Mouse (Mus musculus) left cerebral cortex, adult 11 months (tissue): Measurements from ENCODE around the gene Itga11.
"Not testable (repeated sequence)": the region's sequence is repeated elsewhere in the genome, so short reads cannot be mapped to it uniquely, and the experiment has no call there.

Experiments
- DNase-seq: peaks from one replicate; pipeline ENCODE4 v3.0.0; 2022; ENCODE audit warnings: low spot score

Gene Itga11

GRCm38 (mm10) chr9:62817828-62818614 lies 140.4 kb downstream of the Itga11 start:
- no peak for DNase-seq

GRCm38 (mm10) chr9:62819494-62819893 lies 141.9 kb downstream of the Itga11 start:
- DNase-seq = no peak

- not testable (repeated sequence) for DNase-seq
These were observed 142.3 kb downstream of the Itga11 start for GRCm38 (mm10) chr9:62819910-62820309.

GRCm38 (mm10) chr9:62820829-62821228 lies 143.2 kb downstream of the Itga11 start:
- DNase-seq = no peak

- no peak for DNase-seq
These were observed 144.2 kb downstream of the Itga11 start for GRCm38 (mm10) chr9:62821811-62822210.

- no peak for DNase-seq
These were observed 148.3 kb downstream of the Itga11 start for GRCm38 (mm10) chr9:62825791-62826393.

- DNase-seq = no peak
These were observed 148.8 kb downstream of the Itga11 start for GRCm38 (mm10) chr9:62826456-62826855.

- DNase-seq = no peak
These were observed 150.5 kb downstream of the Itga11 start for GRCm38 (mm10) chr9:62827939-62828652.

- DNase-seq = peak; percentile 88
These were observed 151.0 kb downstream of the Itga11 start for GRCm38 (mm10) chr9:62828662-62829086.

- DNase-seq = no peak
These were observed 152.3 kb downstream of the Itga11 start for GRCm38 (mm10) chr9:62829877-62830276.
